Mouse (Mus musculus) bone marrow macrophage, adult 2 months (primary cell): ENCODE results near the gene Bag1.

Experiments
- CTCF ChIP-seq: IDR thresholded peaks from 2 replicates; pipeline ENCODE4 v1.5.1; 2012; ENCODE audit warnings: low read depth, mild to moderate bottlenecking, low read length, moderate library complexity
- POLR2A ChIP-seq: IDR thresholded peaks from 2 replicates; pipeline ENCODE4 v1.6.1; 2012; ENCODE audit warnings: mild to moderate bottlenecking, low read depth, low read length, borderline replicate concordance

- TF ChIP-seq CTCF (no peak), POLR2A (no peak)
These were observed 32.1 kb downstream of the Bag1 start for GRCm38 (mm10) chr4:40915947-40916346.
